Mouse (Mus musculus) monocyte, adult 5-6 weeks (primary cell): ENCODE measurements around the gene Phox2a. TPM values are rescaled to one million over a fixed set of nuclear protein-coding genes. Genes with fewer than 3 reads are reported as not detected.

Experiments used
- ATAC-seq: fragments of 153-309, 156-312 bp; replicated peaks from 2 replicates; pipeline ENCODE4 v1.8.0; 2017; ENCODE audit warnings: mild to moderate bottlenecking; ENCODE audit not compliant: low TSS enrichment, insufficient number of reproducible peaks, severe bottlenecking, poor library complexity, low FRiP score
- total RNA-seq: library from RNA; stranded (forward); fragments of 200-1000, 200-491, 200-594 nt; gene quantifications from 3 replicates; pipeline ENCODE4 v1.2.3, GENCODE M21; 2017

Phox2a gene
- total RNA-seq, 1 experiment from 2014 or later: not detected

DNA sequence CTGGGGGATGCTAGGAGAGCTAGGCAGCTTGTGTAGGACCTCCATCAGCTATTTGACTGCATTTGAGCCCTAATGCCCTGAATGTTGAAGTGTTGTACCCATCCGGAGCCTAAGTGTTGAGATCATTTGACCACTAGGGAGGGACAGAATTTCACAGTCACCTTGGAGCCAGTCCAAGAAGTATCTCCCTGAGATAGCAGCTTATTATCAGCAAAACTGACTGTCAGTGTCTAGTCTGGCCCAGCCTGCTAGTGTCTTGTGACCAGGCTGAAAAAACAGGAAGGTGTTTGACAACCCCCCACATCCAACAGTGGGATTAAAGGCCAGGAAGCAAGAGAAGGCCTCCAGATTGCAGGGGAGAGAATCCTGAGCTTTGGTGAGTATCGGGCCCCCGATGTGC is 53.2 kb downstream of the Phox2a start:
- no peak for ATAC-seq

Other genes with a start within 250 kb of the Phox2a start
- gene Art2b, start 232.7 kb upstream of the Phox2a start, total RNA-seq: 1.6 to 4.2 TPM in 2 of 3 replicates, not detected in the other
- 3.9 to 14.6 TPM (median 12.1 TPM) in 3 replicates for gene Clpb, start 154.7 kb upstream of the Phox2a start, total RNA-seq
- 20.6 to 58.3 TPM (median 31.0 TPM) in 3 replicates for gene Inppl1, start 19.9 kb downstream of the Phox2a start, total RNA-seq
- not detected in 3 replicates for gene Folr2, start 38.9 kb downstream of the Phox2a start, total RNA-seq
- gene Anapc15, start 45.4 kb downstream of the Phox2a start, total RNA-seq: 42.5 to 46.2 TPM (median 43.1 TPM) in 3 replicates
- not detected in 3 replicates for gene Folr1, start 52.5 kb downstream of the Phox2a start, total RNA-seq
- 72.2 to 74.2 TPM (median 73.7 TPM) in 3 replicates for gene Lamtor1, start 87.6 kb downstream of the Phox2a start, total RNA-seq
- gene Tomt, start 88.0 kb downstream of the Phox2a start, total RNA-seq: 0.68 to 0.96 TPM in 2 of 3 replicates, not detected in the other
- 0.38 to 8.0 TPM (median 2.7 TPM) in 3 replicates for gene Lrrc51, start 115.6 kb downstream of the Phox2a start, total RNA-seq
- 118 to 218 TPM (median 126 TPM) in 3 replicates for gene Numa1, start 115.8 kb downstream of the Phox2a start, total RNA-seq
- gene Il18bp, start 200.4 kb downstream of the Phox2a start, total RNA-seq: 3.0 to 5.8 TPM (median 3.8 TPM) in 3 replicates
- gene Rnf121, start 247.2 kb downstream of the Phox2a start, total RNA-seq: 13.5 to 24.5 TPM (median 15.9 TPM) in 3 replicates
- 10.8 to 18.4 TPM (median 13.2 TPM) in 3 replicates for gene Xndc1, start 247.2 kb downstream of the Phox2a start, total RNA-seq
- 0.87 TPM in 1 of 3 replicates, not detected in the others for gene Xntrpc, start 247.4 kb downstream of the Phox2a start, total RNA-seq